Mouse (Mus musculus) CH12.LX (cell line): ENCODE data around the gene Hoxc4. TPM values are rescaled to one million over a fixed set of nuclear protein-coding genes. Genes with fewer than 3 reads are reported as not detected.

Experiments
- DNase-seq: peaks from one replicate; pipeline ENCODE4 v3.0.0-alpha.2; 2013; ENCODE audit errors: extremely low read depth
- H3K27ac ChIP-seq: 2 replicates; pipeline ENCODE4 v1.5.1; 2012; ENCODE audit warnings: low read depth, mild to moderate bottlenecking, control low read depth, moderate library complexity; ENCODE audit not compliant: insufficient read depth
- H3K27me3 ChIP-seq: replicated peaks from 2 replicates; pipeline ENCODE3; 2012; ENCODE audit warnings: inconsistent platforms
- H3K36me3 ChIP-seq, 2 experiments: replicated peaks in 1 of 2; 2 replicates each; pipeline versions ENCODE3 to v1.6.1; 2012; ENCODE audit warnings: inconsistent platforms in 1 of 2, low read length in 1 of 2, mild to moderate bottlenecking in 1 of 2, mixed read lengths in 1 of 2, moderate library complexity in 1 of 2; ENCODE audit not compliant: control insufficient read depth in 1 of 2, insufficient read depth in 1 of 2
- H3K4me1 ChIP-seq, 2 experiments: 2 replicates each; pipeline ENCODE4 v1.6.1; 2012; ENCODE audit warnings: inconsistent platforms in 1 of 2, moderate library complexity in 1 of 2; ENCODE audit not compliant: insufficient read depth in 2 of 2, control insufficient read depth in 1 of 2
- H3K4me2 ChIP-seq: 2 replicates; pipeline ENCODE4 v1.6.1; 2012; ENCODE audit warnings: low read depth, mild to moderate bottlenecking, control low read depth; ENCODE audit not compliant: poor library complexity, insufficient read depth, severe bottlenecking
- H3K4me3 ChIP-seq, 3 experiments: fragments of 150-350 bp in 1 of 3; sonication (generic) in 1 of 3; replicated peaks in 1 of 3; 2 replicates each; pipeline versions ENCODE3 to v1.5.1; 2011 to 2012; ENCODE audit warnings: low read depth in 2 of 3, low read length in 2 of 3, mild to moderate bottlenecking in 2 of 3, moderate library complexity in 2 of 3, control low read depth in 1 of 3, improper control_type of control experiment in 1 of 3, inconsistent platforms in 1 of 3, mixed read lengths in 1 of 3; ENCODE audit not compliant: poor library complexity in 1 of 3
- H3K79me2 ChIP-seq: replicated peaks from 2 replicates; pipeline ENCODE4 v1.6.1; 2012; ENCODE audit warnings: mild to moderate bottlenecking, moderate library complexity; ENCODE audit not compliant: control insufficient read depth, poor library complexity, insufficient read depth, severe bottlenecking; ENCODE audit errors: extremely low read depth
- H3K9ac ChIP-seq: 2 replicates; pipeline ENCODE4 v1.6.1; 2012; ENCODE audit warnings: low read depth, mild to moderate bottlenecking, control low read depth, moderate library complexity; ENCODE audit not compliant: insufficient read depth
- H3K9me3 ChIP-seq: replicated peaks from 2 replicates; pipeline ENCODE3; 2012; ENCODE audit warnings: low read length, inconsistent platforms, mixed read lengths
- BHLHE40 ChIP-seq: IDR thresholded peaks from 2 replicates; pipeline ENCODE4 v1.6.1; 2011; ENCODE audit warnings: mild to moderate bottlenecking, low read depth, low read length, improper control_type of control experiment
- CHD2 ChIP-seq: IDR thresholded peaks from 2 replicates; pipeline ENCODE4 v1.6.1; 2011; ENCODE audit warnings: low read length, improper control_type of control experiment
- E2F4 ChIP-seq: IDR thresholded peaks from 2 replicates; pipeline ENCODE4 v1.6.1; 2011; ENCODE audit warnings: low read depth, low read length, improper control_type of control experiment; ENCODE audit not compliant: insufficient replicate concordance
- ETS1 ChIP-seq: conservative IDR thresholded peaks from 2 replicates; pipeline ENCODE4 v1.6.1; 2012; ENCODE audit warnings: low read depth, mild to moderate bottlenecking, inconsistent platforms, low read length, improper control_type of control experiment, moderate library complexity
- MAFK ChIP-seq: IDR thresholded peaks from 2 replicates; pipeline ENCODE4 v1.6.1; 2011; ENCODE audit warnings: low read length, improper control_type of control experiment; ENCODE audit not compliant: insufficient replicate concordance
- MAX ChIP-seq: IDR thresholded peaks from 2 replicates; pipeline ENCODE4 v1.6.1; 2011; ENCODE audit warnings: low read length, improper control_type of control experiment
- MAZ ChIP-seq: IDR thresholded peaks from 2 replicates; pipeline ENCODE4 v1.6.1; 2012; ENCODE audit warnings: low read depth, mild to moderate bottlenecking, inconsistent platforms, low read length, improper control_type of control experiment, moderate library complexity
- MXI1 ChIP-seq: IDR thresholded peaks from 2 replicates; pipeline ENCODE4 v1.6.1; 2011; ENCODE audit warnings: mild to moderate bottlenecking, low read depth, low read length, improper control_type of control experiment
- NRF1 ChIP-seq: IDR thresholded peaks from 2 replicates; pipeline ENCODE4 v1.6.1; 2014; ENCODE audit warnings: low read depth, mild to moderate bottlenecking, inconsistent platforms, low read length, improper control_type of control experiment, moderate library complexity
- PAX5 ChIP-seq: IDR thresholded peaks from 2 replicates; pipeline ENCODE4 v1.6.1; 2012; ENCODE audit warnings: low read length, inconsistent platforms, mixed read lengths
- POLR2A ChIP-seq: IDR thresholded peaks from 2 replicates; pipeline ENCODE4 v1.6.1; 2011; ENCODE audit warnings: low read depth, mild to moderate bottlenecking, improper control_type of control experiment, low read length
- RAD21 ChIP-seq: IDR thresholded peaks from 2 replicates; pipeline ENCODE4 v1.6.1; 2011; ENCODE audit warnings: low read depth, mild to moderate bottlenecking, low read length, improper control_type of control experiment, moderate library complexity
- RCOR1 ChIP-seq: conservative IDR thresholded peaks from 2 replicates; pipeline ENCODE4 v1.6.1; 2012; ENCODE audit warnings: low read depth, mild to moderate bottlenecking, inconsistent platforms, low read length, improper control_type of control experiment
- TCF12 ChIP-seq: IDR thresholded peaks from 2 replicates; pipeline ENCODE4 v1.6.1; 2014; ENCODE audit warnings: low read depth, mild to moderate bottlenecking, inconsistent platforms, low read length, improper control_type of control experiment
- UBTF ChIP-seq: IDR thresholded peaks from 2 replicates; pipeline ENCODE4 v1.6.1; 2012; ENCODE audit warnings: low read depth, mild to moderate bottlenecking, inconsistent platforms, low read length, improper control_type of control experiment, moderate library complexity
- USF1 ChIP-seq: IDR thresholded peaks from 2 replicates; pipeline ENCODE4 v1.6.1; 2014; ENCODE audit warnings: low read depth, mild to moderate bottlenecking, inconsistent platforms, low read length, improper control_type of control experiment
- ZMIZ1 ChIP-seq: IDR thresholded peaks from 2 replicates; pipeline ENCODE4 v1.6.1; 2012; ENCODE audit warnings: low read depth, mild to moderate bottlenecking, inconsistent platforms, low read length, improper control_type of control experiment
- dilution Hi-C: fragments of 300-500 bp; cut with MboI; formaldehyde crosslinking; loops from 2 replicates; pipeline ENCODE4 v1.14.3; 2020; ENCODE audit warnings: low sequenced_read_pairs; ENCODE audit not compliant: extremely low pct_unique_long_range_greater_than_20kb, extremely low pct_ligation_motif_present
- in situ Hi-C: fragments of 300-500 bp; cut with MboI; formaldehyde crosslinking; loops from 3 replicates; pipeline ENCODE4 v1.14.3; 2019; ENCODE audit warnings: low sequenced_read_pairs, low pct_ligation_motif_present, low pct_unique_long_range_greater_than_20kb, mixed read lengths
- polyA plus RNA-seq: library from polyadenylated mRNA; unstranded; fragments of >175 nt; gene quantifications from 2 replicates; pipeline ENCODE4 v1.2.1, GENCODE M21; 2012; ENCODE audit warnings: low read depth; ENCODE audit not compliant: insufficient read length
- total RNA-seq, 2 experiments: library from RNA; depleted of rRNA; stranded (reverse); fragments of 300-350 nt in 1 of 2; fragments of >200 nt in 1 of 2; gene quantifications; 2 replicates each; pipeline ENCODE4 v1.2.3; 2012 to 2014

Hoxc4 gene
- total and polyA plus RNA-seq, 3 experiments, result 5.7 to 31.7 (median 8.6) TPM

- H3K4me3 ChIP-seq, result no peak overlapping the region
- H3K9ac ChIP-seq, result no peak overlapping the region
- dilution Hi-C loops, result loop anchor here (10.0 kb wide), 1 partner anchor 178 kb away; no protein-coding TSS in a partner anchor
- in situ Hi-C loops, result no loop called here
- H3K27ac ChIP-seq, result no peak overlapping the region
- H3K4me1 ChIP-seq, result peaks cover 4 to 31% of the 10 kb centered on the region in 2 experiments; a peak in 3 of 4 replicates
- peaks cover 19% of the 10 kb centered on the region for H3K27me3 ChIP-seq
- H3K36me3 ChIP-seq, result no peaks in the 10 kb centered on the region
- no peak overlapping the region for H3K4me2 ChIP-seq
- H3K9me3 ChIP-seq, result no peaks in the 10 kb centered on the region
- H3K79me2 ChIP-seq, result no peaks in the 10 kb centered on the region
- no peak for TF ChIP-seq MAZ
- no peak for TF ChIP-seq UBTF
- TF ChIP-seq TCF12, result no peak
- no peak for TF ChIP-seq MAFK
- no peak for TF ChIP-seq RAD21
- TF ChIP-seq CHD2, result no peak
- DNase-seq, result no peak
Observed at GRCm38 (mm10) chr15:102996548-102996947, 22.2 kb upstream of the Hoxc4 start.

GRCm38 (mm10) chr15:102997431-102997830, 21.3 kb upstream of the Hoxc4 start:
- H3K4me1 ChIP-seq, result peaks cover 4 to 40% of the 10 kb centered on the region in 2 experiments; a peak in 3 of 4 replicates
- in situ Hi-C loops (no loop called here), dilution Hi-C loops (loop anchor here (10.0 kb wide), 1 partner anchor 177 kb away; no protein-coding TSS in a partner anchor)
- H3K9ac ChIP-seq, result no peak overlapping the region
- no peaks in the 10 kb centered on the region for H3K9me3 ChIP-seq
- TF ChIP-seq MAX (no peak), E2F4 (no peak), NRF1 (no peak), MAFK (no peak)
- H3K79me2 ChIP-seq, result no peaks in the 10 kb centered on the region
- no peak overlapping the region for H3K4me2 ChIP-seq
- H3K4me3 ChIP-seq, result no peak overlapping the region
- no peaks in the 10 kb centered on the region for H3K36me3 ChIP-seq
- no peak overlapping the region for H3K27ac ChIP-seq
- H3K27me3 ChIP-seq, result peaks cover 13% of the 10 kb centered on the region
- DNase-seq, result no peak

GRCm38 (mm10) chr15:102997939-102998355, 20.8 kb upstream of the Hoxc4 start, which contains the start of gene Hoxc6:
Hoxc6 (plus strand) TSS chr15:102998257.
- Histone ChIP-seq H3K4me2 (peak within 1 kb of the TSS; percentile 65), H3K9ac (peak within 1 kb of the TSS; percentile 84), H3K4me3 (peak within 1 kb of the TSS; percentile 63 to 87 (median 66)), H3K27ac (peak within 1 kb of the TSS; percentile 58)
- dilution Hi-C loops, result loop anchor here (10.0 kb wide), 1 partner anchor 177 kb away; no protein-coding TSS in a partner anchor
- no peak for DNase-seq
- no peak for TF ChIP-seq RCOR1
- no peak for TF ChIP-seq BHLHE40
- no peak for TF ChIP-seq ZMIZ1
- no peak for TF ChIP-seq POLR2A
- TF ChIP-seq USF1, result no peak
- TF ChIP-seq MXI1, result no peak
- no peak for TF ChIP-seq NRF1
- TF ChIP-seq ETS1, result no peak
- TF ChIP-seq PAX5, result no peak
- TF ChIP-seq, all 38 proteins: peak for 0
- in situ Hi-C loops, result no loop called here
- peaks cover 13% of the 10 kb centered on the region for H3K27me3 ChIP-seq
- H3K9me3 ChIP-seq, result no peaks in the 10 kb centered on the region
- no peaks in the 10 kb centered on the region for H3K79me2 ChIP-seq
- H3K4me1 ChIP-seq, result peaks cover 8 to 45% of the 10 kb centered on the region in 2 experiments
- no peaks in the 10 kb centered on the region for H3K36me3 ChIP-seq
